Mouse (Mus musculus) embryonic fibroblast, embryonic 13.5 days (primary cell): Measurements from ENCODE around the gene Atg4c. TPM values are rescaled to one million over a fixed set of nuclear protein-coding genes. Genes with fewer than 3 reads are reported as not detected.
A peak's percentile ranks its signal among the peaks of the same experiment; 100 is the strongest.

Source experiments
- H3K27ac ChIP-seq: 2 replicates; pipeline ENCODE4 v1.5.1; 2012; ENCODE audit warnings: low read length, control low read depth, inconsistent platforms; ENCODE audit not compliant: insufficient read depth
- H3K4me1 ChIP-seq: 2 replicates; pipeline ENCODE4 v1.6.1; 2011; ENCODE audit warnings: low read length; ENCODE audit not compliant: control insufficient read depth, insufficient read depth
- H3K4me3 ChIP-seq: 2 replicates; pipeline ENCODE4 v1.5.1; 2011; ENCODE audit warnings: mild to moderate bottlenecking, control low read depth, low read length; ENCODE audit not compliant: insufficient read depth
- CTCF ChIP-seq: IDR thresholded peaks from 2 replicates; pipeline ENCODE4 v1.5.1; 2011; ENCODE audit warnings: mild to moderate bottlenecking, control low read depth, low read length, moderate library complexity, borderline replicate concordance; ENCODE audit not compliant: insufficient read depth
- POLR2A ChIP-seq: IDR thresholded peaks from 2 replicates; pipeline ENCODE4 v1.6.1; 2011; ENCODE audit warnings: low read depth, mild to moderate bottlenecking, control low read depth, low read length, moderate library complexity
- polyA plus RNA-seq: library from polyadenylated mRNA; stranded (reverse); fragments of >200 nt; gene quantifications from 2 replicates; pipeline ENCODE4 v1.2.4, GENCODE M21; 2011; ENCODE audit warnings: low read depth; ENCODE audit not compliant: missing spikeins, insufficient read length

Atg4c gene
- polyA plus RNA-seq, 1 experiment, result 11.4 TPM

- H3K4me1 ChIP-seq, result no peaks in the 10 kb centered on the region
- H3K27ac ChIP-seq, result no peak overlapping the region
- TF ChIP-seq POLR2A (no peak), CTCF (no peak)
- no peak overlapping the region for H3K4me3 ChIP-seq
Measured at GRCm38 (mm10) chr4:99210087-99210486, 16.4 kb downstream of the Atg4c start.

- Histone ChIP-seq H3K4me3 (no peak overlapping the region), H3K27ac (no peak overlapping the region), H3K4me1 (no peaks in the 10 kb centered on the region)
- TF ChIP-seq CTCF, result no peak
- TF ChIP-seq POLR2A, result no peak
Measured at GRCm38 (mm10) chr4:99211606-99212005, 17.9 kb downstream of the Atg4c start.

- TF ChIP-seq POLR2A (no peak), CTCF (no peak)
- no peaks in the 10 kb centered on the region for H3K4me1 ChIP-seq
- no peak overlapping the region for H3K27ac ChIP-seq
- no peak overlapping the region for H3K4me3 ChIP-seq
Measured at GRCm38 (mm10) chr4:99213123-99213522, 19.4 kb downstream of the Atg4c start.

DNA sequence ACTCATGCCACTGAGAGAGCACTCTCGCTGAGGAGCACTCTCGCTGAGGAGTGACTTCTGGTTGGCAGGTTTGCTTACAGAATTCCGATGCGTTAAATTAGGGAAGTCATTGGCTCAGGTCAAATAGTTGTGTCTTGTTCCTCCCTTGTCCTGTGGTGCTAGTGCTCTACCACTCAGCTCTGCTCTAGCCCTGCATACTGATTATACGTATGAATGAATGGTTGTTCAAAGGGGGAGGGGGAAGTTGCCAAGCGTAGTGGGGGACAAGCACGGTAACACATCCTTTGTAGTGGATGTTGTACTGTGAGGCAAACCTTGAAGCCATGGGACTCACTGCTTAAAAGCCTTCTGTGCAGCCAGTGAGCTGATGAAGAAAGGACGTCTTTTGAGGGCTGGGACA, 28.5 kb downstream of the Atg4c start:
- Histone ChIP-seq H3K27ac (no peak overlapping the region), H3K4me1 (peaks cover 3% of the 10 kb centered on the region; the same call in 1 of the 2 replicates), H3K4me3 (no peak overlapping the region)
- TF ChIP-seq POLR2A (no peak), CTCF (no peak)

GRCm38 (mm10) chr4:99224790-99225189, 31.1 kb downstream of the Atg4c start:
- Histone ChIP-seq H3K4me3 (no peak overlapping the region), H3K4me1 (peaks cover 3% of the 10 kb centered on the region; the same call in 1 of the 2 replicates), H3K27ac (no peak overlapping the region)
- no peak for TF ChIP-seq CTCF
- no peak for TF ChIP-seq POLR2A

DNA sequence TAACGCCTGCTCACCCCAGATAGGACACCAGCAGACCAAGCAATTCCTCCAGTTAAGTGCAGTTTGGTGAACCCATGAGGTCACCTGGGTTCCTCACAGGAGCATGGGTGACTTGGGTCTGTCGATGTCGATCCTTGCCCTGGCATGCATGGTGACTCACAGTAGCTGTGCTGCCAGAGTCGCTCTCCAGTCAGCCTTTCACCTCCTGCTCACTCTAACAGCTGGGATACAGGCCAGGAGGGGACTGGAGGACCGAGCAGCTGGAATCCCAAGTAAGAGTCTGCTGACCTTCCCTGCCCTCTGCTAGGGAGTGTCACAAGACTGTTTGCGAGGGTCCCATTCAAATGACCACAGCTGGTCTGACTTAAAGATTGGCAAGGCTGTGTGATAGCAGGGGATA, 33.5 kb downstream of the Atg4c start:
- TF ChIP-seq POLR2A (no peak), CTCF (no peak)
- no peak overlapping the region for H3K4me3 ChIP-seq

GRCm38 (mm10) chr4:99229371-99229770, 35.6 kb downstream of the Atg4c start:
- TF ChIP-seq POLR2A, result no peak
- no peak for TF ChIP-seq CTCF
- no peak overlapping the region for H3K27ac ChIP-seq
- peaks cover 3% of the 10 kb centered on the region; the same call in 1 of the 2 replicates for H3K4me1 ChIP-seq
- H3K4me3 ChIP-seq, result no peak overlapping the region

More for the DNA sequence above, 33.5 kb downstream of the Atg4c start:
- H3K27ac ChIP-seq, result no peak overlapping the region
- H3K4me1 ChIP-seq, result peaks cover 3% of the 10 kb centered on the region; the same call in 1 of the 2 replicates

GRCm38 (mm10) chr4:99235203-99235856, 41.6 kb downstream of the Atg4c start:
- Histone ChIP-seq H3K27ac (no peak overlapping the region), H3K4me1 (no peaks in the 10 kb centered on the region), H3K4me3 (no peak overlapping the region)
- TF ChIP-seq CTCF, result no peak
- TF ChIP-seq POLR2A, result no peak

GRCm38 (mm10) chr4:99238305-99238704, 44.6 kb downstream of the Atg4c start:
- Histone ChIP-seq H3K4me1 (no peaks in the 10 kb centered on the region), H3K27ac (no peak overlapping the region), H3K4me3 (no peak overlapping the region)
- TF ChIP-seq POLR2A, result no peak
- no peak for TF ChIP-seq CTCF

- Histone ChIP-seq H3K27ac (no peak overlapping the region), H3K4me1 (no peaks in the 10 kb centered on the region), H3K4me3 (no peak overlapping the region)
- TF ChIP-seq CTCF (peak; percentile 28; the same call in 1 of the 2 replicates), POLR2A (no peak)
Measured at GRCm38 (mm10) chr4:99241674-99242073, 47.9 kb downstream of the Atg4c start.

DNA sequence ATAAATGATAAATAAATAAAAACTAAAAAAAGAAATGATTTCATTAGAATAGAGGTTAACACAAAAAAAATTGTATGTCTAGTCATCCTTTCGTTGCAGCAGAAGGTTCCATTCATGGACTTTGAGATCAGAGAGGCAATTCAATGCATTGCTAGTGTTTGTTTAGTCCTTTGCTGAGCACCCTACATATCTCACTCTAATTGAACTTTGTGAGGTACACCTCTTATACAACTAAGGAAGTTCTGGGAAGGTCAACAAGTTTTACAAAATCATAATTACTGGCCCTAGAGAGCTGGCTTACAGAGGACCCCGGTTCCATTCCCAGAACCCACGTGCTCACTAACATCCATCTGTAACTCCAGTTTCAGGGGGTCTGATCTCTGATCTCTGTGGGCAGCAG, 55.6 kb downstream of the Atg4c start:
- no peak for TF ChIP-seq POLR2A
- TF ChIP-seq CTCF, result no peak
- Histone ChIP-seq H3K4me1 (no peaks in the 10 kb centered on the region), H3K27ac (no peak overlapping the region), H3K4me3 (no peak overlapping the region)
